Mouse (Mus musculus): ENCODE data around the gene Il21r.

Gene Il21r

DNA sequence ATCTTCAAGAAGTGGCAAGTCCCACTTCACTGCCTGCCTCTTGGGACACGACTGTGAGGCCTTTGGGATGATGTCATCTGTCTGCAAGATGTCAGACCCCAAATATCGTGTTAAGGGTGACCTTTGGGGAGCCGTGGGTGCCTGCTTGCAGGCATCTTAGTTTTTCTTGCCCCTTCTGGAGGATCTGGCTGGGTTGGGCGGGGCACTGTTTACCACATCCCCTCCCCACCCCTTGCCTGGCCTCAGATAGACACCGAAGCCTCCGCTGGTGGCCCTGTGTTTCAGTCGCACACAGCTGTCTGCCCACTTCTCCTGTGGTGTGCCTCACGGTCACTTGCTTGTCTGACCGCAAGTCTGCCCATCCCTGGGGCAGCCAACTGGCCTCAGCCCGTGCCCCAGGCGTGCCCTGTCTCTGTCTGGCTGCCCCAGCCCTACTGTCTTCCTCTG lies at the start of gene Il21r:
Gene Il21r, plus strand, starts transcription at position 245 of the 447 bp plus-strand sequence.
- DNase-seq (ENCODE audit: extremely low read depth, insufficient read length, low spot score): no peak

- DNase-seq (ENCODE audit: extremely low read depth, insufficient read length, low spot score): no peak
Measured at GRCm38 (mm10) chr7:125553653-125554428, 49.4 kb upstream of the Il21r start.

DNA sequence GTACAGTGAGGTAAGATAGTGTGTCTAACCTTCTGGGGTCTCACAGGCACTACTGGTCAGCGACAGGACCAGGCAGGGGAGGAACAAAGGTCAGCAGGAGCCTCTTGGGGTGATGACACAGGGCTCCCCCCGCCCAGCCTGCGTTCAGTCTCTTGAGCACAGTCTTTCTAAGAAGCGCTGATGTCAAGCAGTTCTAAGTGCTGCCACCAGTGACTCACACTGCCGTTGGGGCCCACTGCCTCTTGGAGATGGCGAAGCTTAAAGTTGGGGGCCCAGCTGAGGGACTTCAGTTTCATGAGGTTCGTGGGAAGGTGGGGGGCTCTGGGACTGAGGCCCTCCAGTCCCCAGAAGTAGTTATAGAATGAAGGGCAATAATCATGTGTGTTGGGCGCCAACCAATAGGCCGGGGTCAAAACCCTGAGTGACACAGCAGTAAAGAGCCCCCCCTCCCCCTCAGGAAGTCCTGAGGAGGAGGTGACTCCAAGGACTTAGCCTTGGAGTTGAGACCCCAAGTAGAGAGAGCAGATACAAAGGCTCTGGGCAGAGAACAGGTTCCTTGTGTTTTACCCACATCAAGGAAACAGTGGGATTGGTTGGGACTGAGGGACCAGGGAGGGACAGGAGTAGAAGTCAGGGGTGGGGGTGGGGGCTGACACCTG lies 48.6 kb upstream of the Il21r start:
- no peak for DNase-seq (ENCODE audit: extremely low read depth, insufficient read length, low spot score)

DNA sequence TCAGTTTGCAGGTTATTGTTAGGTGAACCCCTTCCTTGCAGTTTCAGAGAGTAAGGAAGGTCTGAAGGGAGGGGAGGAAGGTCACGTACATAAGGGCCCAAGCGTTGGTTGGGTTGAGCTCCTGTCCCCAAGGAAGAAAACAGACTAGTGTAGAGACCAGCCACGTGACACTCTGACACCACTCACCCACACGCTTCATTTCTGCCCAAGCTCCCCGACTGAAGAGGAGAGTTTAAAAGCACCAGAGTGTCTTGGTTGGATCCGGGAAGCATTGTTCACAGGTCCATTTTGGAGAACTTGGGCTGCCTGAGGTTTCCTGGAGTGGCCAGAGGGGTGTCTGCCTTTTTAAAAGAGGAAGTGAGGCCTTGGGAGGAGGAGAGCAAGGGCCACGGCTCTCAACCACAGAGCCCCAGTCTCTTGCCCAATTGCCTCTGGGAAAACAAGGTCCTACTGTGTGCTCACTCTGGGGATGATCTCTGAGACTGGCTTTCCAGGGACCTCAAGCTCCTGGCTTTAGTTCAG lies 47.8 kb upstream of the Il21r start:
- no peak for DNase-seq (ENCODE audit: extremely low read depth, insufficient read length, low spot score)

DNA sequence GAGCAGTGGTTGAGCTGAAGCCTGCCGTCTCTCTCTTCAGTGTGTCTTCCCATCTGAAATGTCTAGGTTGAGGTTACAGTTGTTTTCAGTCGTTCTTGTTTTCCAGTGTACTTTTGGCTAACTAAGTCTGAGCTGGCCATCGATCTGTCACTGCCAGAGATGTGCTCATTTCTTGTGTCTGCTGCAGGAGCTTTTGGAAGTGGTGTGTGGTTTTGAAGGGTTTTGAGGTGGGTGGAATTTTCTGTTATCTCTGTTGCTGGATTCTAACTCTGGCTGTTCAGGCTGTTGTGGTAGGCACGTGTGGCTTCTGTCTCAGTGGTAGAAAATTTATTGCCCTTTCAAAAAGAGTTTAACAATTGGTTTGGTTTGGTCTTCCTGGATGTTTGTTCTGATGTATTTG lies 47.1 kb upstream of the Il21r start:
- no peak for DNase-seq (ENCODE audit: extremely low read depth, insufficient read length, low spot score)

DNA sequence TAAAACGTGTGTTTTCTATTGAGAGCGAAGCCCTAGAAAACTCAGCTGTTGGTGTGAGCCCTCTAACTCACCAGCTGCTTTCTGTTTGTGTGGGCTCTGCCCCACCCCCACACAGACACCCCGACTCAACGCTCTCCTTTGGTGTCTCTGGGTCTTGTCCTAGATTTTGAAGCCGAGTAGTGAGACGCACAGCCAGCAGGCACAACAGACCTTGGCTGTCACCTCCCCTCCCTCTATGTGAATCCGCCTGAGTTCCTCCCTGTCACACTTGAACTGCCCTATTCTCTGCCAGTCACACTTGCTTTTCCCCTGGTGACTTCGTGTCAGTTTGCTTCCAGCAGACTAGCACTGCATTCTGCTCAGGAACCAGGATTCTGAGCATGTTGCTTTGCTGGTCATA lies 46.4 kb upstream of the Il21r start:
- DNase-seq (ENCODE audit: extremely low read depth, insufficient read length, low spot score): no peak

GRCm38 (mm10) chr7:125558401-125558945 lies 44.8 kb upstream of the Il21r start:
- DNase-seq (ENCODE audit: extremely low read depth, insufficient read length, low spot score): no peak

- DNase-seq (ENCODE audit: extremely low read depth, insufficient read length, low spot score): no peak
Measured at GRCm38 (mm10) chr7:125558997-125559396, 44.2 kb upstream of the Il21r start.

DNA sequence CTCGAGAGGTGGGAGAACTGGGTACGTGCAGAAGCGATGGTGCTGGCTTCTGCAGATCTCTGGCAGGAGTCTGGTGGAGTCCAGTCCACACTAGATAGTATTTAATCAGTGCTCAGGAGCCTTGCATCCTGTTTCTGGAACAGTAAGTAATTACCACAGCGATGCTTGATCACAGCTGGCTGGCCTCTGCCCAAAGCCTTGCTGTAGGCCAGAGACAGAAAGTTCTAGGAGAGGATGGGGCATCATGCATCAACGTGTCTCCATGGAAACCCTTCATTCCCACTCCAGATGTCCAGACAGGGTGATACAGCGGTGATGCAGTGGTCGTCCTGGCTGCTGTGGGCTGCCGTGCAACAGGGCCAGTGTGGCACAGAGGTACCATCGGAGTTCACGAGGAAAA lies 43.7 kb upstream of the Il21r start:
- no peak for DNase-seq (ENCODE audit: extremely low read depth, insufficient read length, low spot score)

GRCm38 (mm10) chr7:125560146-125560785 lies 43.0 kb upstream of the Il21r start:
- peak; percentile 77 for DNase-seq (ENCODE audit: extremely low read depth, insufficient read length, low spot score)

DNA sequence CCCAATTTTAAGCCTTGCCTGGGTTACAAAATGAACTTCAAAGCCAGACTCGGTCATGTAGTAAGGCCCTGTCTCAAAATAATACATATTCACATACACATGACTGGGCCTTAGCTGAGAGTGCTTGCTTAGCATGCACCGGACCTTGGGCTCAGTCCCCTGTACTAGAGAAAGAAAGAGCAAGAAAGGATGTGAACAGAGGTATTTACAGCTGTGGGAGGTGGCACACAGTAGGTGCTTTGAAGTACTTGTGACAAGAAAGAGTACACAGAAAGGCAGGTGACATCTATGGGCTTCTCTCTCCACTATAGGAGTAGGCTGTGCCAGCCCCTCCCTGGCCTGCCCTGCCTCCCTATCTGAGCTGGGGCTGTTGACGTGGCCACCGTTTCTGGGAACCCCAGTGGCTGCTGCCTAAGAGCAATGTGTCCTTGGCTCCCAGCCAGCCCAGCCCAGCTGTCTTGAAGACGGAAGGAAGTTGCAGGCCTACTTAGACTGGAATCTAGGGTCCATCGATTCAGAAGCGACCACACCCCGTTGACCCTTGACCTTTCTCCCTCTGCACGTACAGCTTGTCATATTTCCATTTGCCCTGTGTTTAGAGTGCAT lies 42.0 kb upstream of the Il21r start:
- DNase-seq (ENCODE audit: extremely low read depth, insufficient read length, low spot score): peak; percentile 56

GRCm38 (mm10) chr7:125562413-125562812 lies 40.8 kb upstream of the Il21r start:
- no peak for DNase-seq (ENCODE audit: extremely low read depth, insufficient read length, low spot score)

- DNase-seq (ENCODE audit: extremely low read depth, insufficient read length, low spot score): no peak
Measured at GRCm38 (mm10) chr7:125563093-125563492, 40.1 kb upstream of the Il21r start.

GRCm38 (mm10) chr7:125564316-125565024 lies 38.8 kb upstream of the Il21r start:
- no peak for DNase-seq (ENCODE audit: extremely low read depth, insufficient read length, low spot score)

GRCm38 (mm10) chr7:125565516-125566285 lies 37.5 kb upstream of the Il21r start:
- DNase-seq (ENCODE audit: extremely low read depth, insufficient read length, low spot score): no peak

GRCm38 (mm10) chr7:125566420-125566819 lies 36.8 kb upstream of the Il21r start:
- DNase-seq (ENCODE audit: extremely low read depth, insufficient read length, low spot score): no peak

DNA sequence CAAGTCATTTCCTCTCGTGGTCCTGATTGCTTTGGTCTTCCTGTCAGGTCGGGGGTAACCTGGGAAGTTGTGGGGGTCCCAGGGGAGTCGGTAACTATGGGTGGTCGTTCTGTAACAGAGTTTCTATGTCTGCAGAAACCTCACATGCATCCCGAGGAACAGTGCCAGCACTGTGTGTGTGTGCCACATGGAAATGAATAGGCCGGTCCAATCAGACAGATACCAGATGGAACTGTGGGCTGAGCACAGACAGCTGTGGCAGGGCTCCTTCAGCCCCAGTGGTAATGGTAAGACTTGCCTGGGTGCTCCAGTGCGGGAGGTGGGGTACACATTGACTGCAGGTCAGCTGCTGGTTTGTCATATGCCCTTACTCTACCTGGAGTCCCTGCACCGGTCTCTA lies 34.3 kb upstream of the Il21r start:
- no peak for DNase-seq (ENCODE audit: extremely low read depth, insufficient read length, low spot score)

GRCm38 (mm10) chr7:125571891-125572290 lies 31.3 kb upstream of the Il21r start:
- DNase-seq (ENCODE audit: extremely low read depth, insufficient read length, low spot score): no peak

DNA sequence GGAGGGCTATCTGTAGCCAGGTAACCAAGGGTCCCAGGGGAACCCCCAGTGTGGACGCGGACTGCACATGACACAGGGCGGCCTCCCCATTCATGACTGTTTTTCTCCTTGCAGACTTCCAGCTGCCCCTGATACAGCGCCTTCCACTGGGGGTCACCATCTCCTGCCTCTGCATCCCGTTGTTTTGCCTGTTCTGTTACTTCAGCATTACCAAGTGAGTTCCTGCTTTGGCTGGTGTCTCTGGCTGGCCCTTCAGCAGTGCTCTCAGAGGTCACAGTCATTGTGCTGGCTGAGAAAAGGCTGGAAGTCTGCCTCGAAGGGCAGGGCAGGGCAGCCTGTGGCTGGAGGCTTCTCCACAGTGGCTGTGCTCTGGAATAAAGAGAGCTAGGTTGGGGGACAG lies 30.5 kb upstream of the Il21r start:
- no peak for DNase-seq (ENCODE audit: extremely low read depth, insufficient read length, low spot score)

Measured in 3134 (cell line).